Mouse (Mus musculus): Measurements from ENCODE around the gene Cdk15. TPM values are rescaled to one million over a fixed set of nuclear protein-coding genes. Genes with fewer than 3 reads are reported as not detected.

The Cdk15 gene
- total and polyA plus RNA-seq, 3 experiments = 0.04 TPM; not detected in 2

DNA sequence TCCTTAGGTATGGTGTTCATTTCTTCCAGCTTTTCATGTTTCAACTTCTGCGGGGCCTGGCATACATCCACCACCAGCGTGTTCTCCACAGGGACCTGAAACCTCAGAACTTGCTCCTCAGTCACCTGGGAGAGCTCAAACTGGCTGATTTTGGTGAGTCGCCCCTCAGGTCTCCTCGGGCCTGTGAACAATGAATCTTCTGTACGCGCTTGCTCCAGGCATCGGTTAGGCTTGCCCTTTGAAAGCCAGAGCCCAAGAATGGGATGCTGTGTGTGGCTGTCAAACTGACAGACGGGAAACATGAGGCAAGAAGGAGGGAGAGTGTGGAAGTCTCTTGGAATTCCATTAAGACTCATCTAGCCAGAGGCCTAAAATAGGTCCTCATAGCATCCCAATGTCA lies 31.0 kb downstream of the Cdk15 start:
- DNase-seq (ENCODE audit: low spot score) = no peak
- H3K36me3 ChIP-seq (replicated peaks) = no peaks in the 10 kb centered on the region
- no peak for TF ChIP-seq GATA1 (IDR thresholded peaks at IDR 0.05; ENCODE audit: borderline replicate concordance, low read length)
- no peak for TF ChIP-seq TAL1 (conservative IDR thresholded peaks at IDR 0.05; ENCODE audit: low read depth, low read length)
- TF ChIP-seq POLR2AphosphoS5 (IDR thresholded peaks at IDR 0.05; ENCODE audit: insufficient replicate concordance, low read depth, low read length) = no peak
- TF ChIP-seq CTCF (IDR thresholded peaks at IDR 0.05; ENCODE audit: low read depth, low read length) = no peak
- no peak for TF ChIP-seq GATA2 (IDR thresholded peaks at IDR 0.05; ENCODE audit: borderline replicate concordance, low read depth, low read length)
- H3K9me3 ChIP-seq (replicated peaks) = no peaks in the 10 kb centered on the region
- H3K27me3 ChIP-seq (ENCODE audit: insufficient read depth, low read length) = peaks cover 35% of the 10 kb centered on the region
- H3K4me3 ChIP-seq (ENCODE audit: low read depth, low read length) = no peak overlapping the region
- no peak for ATAC-seq (ENCODE audit: extremely low read depth, insufficient number of reproducible peaks, low FRiP score, poor library complexity, severe bottlenecking)
- H3K4me1 ChIP-seq (ENCODE audit: insufficient read depth, low read depth, low read length) = peaks cover 9% of the 10 kb centered on the region

- Histone ChIP-seq H3K9me3 (replicated peaks) (no peaks in the 10 kb centered on the region), H3K4me1 (ENCODE audit: insufficient read depth, low read depth, low read length) (peaks cover under 1% of the 10 kb centered on the region), H3K36me3 (replicated peaks) (no peaks in the 10 kb centered on the region), H3K27me3 (ENCODE audit: insufficient read depth, low read length) (peaks cover 35% of the 10 kb centered on the region), H3K4me3 (ENCODE audit: low read depth, low read length) (no peak overlapping the region)
- ATAC-seq (ENCODE audit: extremely low read depth, insufficient number of reproducible peaks, low FRiP score, poor library complexity, severe bottlenecking) (no peak), DNase-seq (ENCODE audit: low spot score) (no peak)
- no peak for TF ChIP-seq GATA2 (IDR thresholded peaks at IDR 0.05; ENCODE audit: borderline replicate concordance, low read depth, low read length)
- TF ChIP-seq CTCF (IDR thresholded peaks at IDR 0.05; ENCODE audit: low read depth, low read length) = no peak
- no peak for TF ChIP-seq POLR2AphosphoS5 (IDR thresholded peaks at IDR 0.05; ENCODE audit: insufficient replicate concordance, low read depth, low read length)
- TF ChIP-seq GATA1 (IDR thresholded peaks at IDR 0.05; ENCODE audit: borderline replicate concordance, low read length) = no peak
- no peak for TF ChIP-seq TAL1 (conservative IDR thresholded peaks at IDR 0.05; ENCODE audit: low read depth, low read length)
Observed at GRCm38 (mm10) chr1:59291652-59292051, 34.9 kb downstream of the Cdk15 start.

- no peaks in the 10 kb centered on the region for H3K9me3 ChIP-seq (replicated peaks)
- DNase-seq (ENCODE audit: low spot score) = no peak
- H3K4me1 ChIP-seq (ENCODE audit: insufficient read depth, low read depth, low read length) = peaks cover 3% of the 10 kb centered on the region
- H3K27me3 ChIP-seq (ENCODE audit: insufficient read depth, low read length) = peaks cover 47% of the 10 kb centered on the region
- H3K4me3 ChIP-seq (ENCODE audit: low read depth, low read length) = no peak overlapping the region
- H3K36me3 ChIP-seq (replicated peaks) = no peaks in the 10 kb centered on the region
- no peak for ATAC-seq (ENCODE audit: extremely low read depth, insufficient number of reproducible peaks, low FRiP score, poor library complexity, severe bottlenecking)
- TF ChIP-seq TAL1 (conservative IDR thresholded peaks at IDR 0.05; ENCODE audit: low read depth, low read length) (no peak), GATA2 (IDR thresholded peaks at IDR 0.05; ENCODE audit: borderline replicate concordance, low read depth, low read length) (no peak), CTCF (IDR thresholded peaks at IDR 0.05; ENCODE audit: low read depth, low read length) (no peak), GATA1 (IDR thresholded peaks at IDR 0.05; ENCODE audit: borderline replicate concordance, low read length) (no peak)
Observed at GRCm38 (mm10) chr1:59295769-59296168, 39.1 kb downstream of the Cdk15 start.

DNA sequence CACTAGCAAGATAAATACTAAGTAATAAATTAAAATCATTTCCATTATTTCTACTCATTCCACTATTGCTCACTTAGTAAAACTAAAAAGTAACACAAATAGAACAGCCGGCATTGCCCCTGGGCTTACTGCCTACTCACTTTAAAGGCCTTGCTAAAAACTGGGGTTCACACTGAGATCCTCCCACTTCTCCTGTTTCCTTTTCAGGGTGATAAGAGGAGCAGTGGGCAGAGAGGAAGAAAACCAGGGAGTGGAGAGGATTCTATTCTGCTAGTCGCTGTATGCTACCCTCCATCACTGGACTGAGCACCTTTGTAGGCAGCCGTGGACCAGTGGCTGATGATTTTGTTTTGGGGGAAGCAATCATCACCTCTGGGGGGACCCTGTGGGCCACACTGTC lies 40.5 kb downstream of the Cdk15 start:
- peaks cover 35% of the 10 kb centered on the region for H3K27me3 ChIP-seq (ENCODE audit: insufficient read depth, low read length)
- no peaks in the 10 kb centered on the region for H3K9me3 ChIP-seq (replicated peaks)
- no peak overlapping the region for H3K4me3 ChIP-seq (ENCODE audit: low read depth, low read length)
- TF ChIP-seq CTCF (IDR thresholded peaks at IDR 0.05; ENCODE audit: low read depth, low read length) (no peak), GATA1 (IDR thresholded peaks at IDR 0.05; ENCODE audit: borderline replicate concordance, low read length) (no peak), GATA2 (IDR thresholded peaks at IDR 0.05; ENCODE audit: borderline replicate concordance, low read depth, low read length) (no peak), POLR2AphosphoS5 (IDR thresholded peaks at IDR 0.05; ENCODE audit: insufficient replicate concordance, low read depth, low read length) (no peak), TAL1 (conservative IDR thresholded peaks at IDR 0.05; ENCODE audit: low read depth, low read length) (no peak)
- no peaks in the 10 kb centered on the region for H3K36me3 ChIP-seq (replicated peaks)
- no peak for ATAC-seq (ENCODE audit: extremely low read depth, insufficient number of reproducible peaks, low FRiP score, poor library complexity, severe bottlenecking)
- H3K4me1 ChIP-seq (ENCODE audit: insufficient read depth, low read depth, low read length) = peaks cover 3% of the 10 kb centered on the region
- DNase-seq (ENCODE audit: low spot score) = no peak

DNA sequence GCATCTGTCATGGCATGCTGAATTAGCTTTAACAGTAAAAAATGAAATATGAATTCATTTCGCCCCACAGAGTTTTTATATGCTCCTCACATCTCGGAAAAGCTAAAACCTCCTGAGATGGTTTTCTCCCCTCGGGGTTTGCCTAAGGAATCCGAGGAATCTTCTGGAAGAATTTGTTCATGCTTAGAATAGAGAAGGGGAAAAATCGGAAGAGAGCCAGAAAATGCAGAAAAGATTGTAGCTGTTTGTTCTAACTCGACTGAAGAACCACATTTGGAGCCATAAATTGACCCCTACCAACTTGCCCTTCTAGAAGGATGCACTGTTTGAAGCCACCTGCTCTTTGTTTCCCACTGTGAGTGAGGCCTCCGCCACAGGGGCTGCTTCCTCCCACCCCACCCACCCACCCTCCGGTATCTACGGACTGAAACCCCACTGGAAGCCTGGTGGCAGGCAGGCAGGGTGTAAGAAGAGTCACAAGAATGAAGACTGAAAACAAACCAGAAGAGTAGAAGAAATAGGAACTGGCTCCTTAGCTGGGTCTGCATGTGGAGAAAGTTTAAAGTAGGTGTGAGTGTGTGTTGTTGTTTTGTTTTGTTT lies 41.9 kb downstream of the Cdk15 start:
- Histone ChIP-seq H3K4me1 (ENCODE audit: insufficient read depth, low read depth, low read length) (peaks cover 6% of the 10 kb centered on the region), H3K9me3 (replicated peaks) (no peaks in the 10 kb centered on the region), H3K4me3 (ENCODE audit: low read depth, low read length) (no peak overlapping the region), H3K36me3 (replicated peaks) (no peaks in the 10 kb centered on the region), H3K27me3 (ENCODE audit: insufficient read depth, low read length) (peaks cover 40% of the 10 kb centered on the region)
- TF ChIP-seq POLR2AphosphoS5 (IDR thresholded peaks at IDR 0.05; ENCODE audit: insufficient replicate concordance, low read depth, low read length) (no peak), TAL1 (conservative IDR thresholded peaks at IDR 0.05; ENCODE audit: low read depth, low read length) (no peak), CTCF (IDR thresholded peaks at IDR 0.05; ENCODE audit: low read depth, low read length) (no peak), GATA2 (IDR thresholded peaks at IDR 0.05; ENCODE audit: borderline replicate concordance, low read depth, low read length) (no peak), GATA1 (IDR thresholded peaks at IDR 0.05; ENCODE audit: borderline replicate concordance, low read length) (no peak)
- DNase-seq (ENCODE audit: low spot score) (no peak), ATAC-seq (ENCODE audit: extremely low read depth, insufficient number of reproducible peaks, low FRiP score, poor library complexity, severe bottlenecking) (no peak)

DNA sequence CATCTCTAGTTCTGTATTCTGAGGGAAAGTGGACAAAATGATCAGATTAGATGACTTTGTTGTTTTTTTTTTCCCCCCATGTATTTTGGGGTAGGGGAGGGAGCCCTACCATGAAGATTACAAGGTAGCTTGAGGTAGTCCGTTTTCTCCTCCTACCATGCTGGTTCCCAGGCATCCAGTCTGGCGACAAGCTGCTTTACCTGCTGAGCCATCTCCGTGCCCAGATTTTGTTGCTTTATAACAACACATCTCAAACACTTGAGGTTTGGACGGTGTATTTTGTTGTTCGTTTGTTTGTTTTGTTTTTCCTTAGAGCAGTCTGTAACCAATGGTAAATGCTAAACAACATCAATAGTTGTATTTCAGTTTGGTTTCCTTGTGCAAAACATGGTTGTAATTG lies 50.6 kb downstream of the Cdk15 start:
- H3K36me3 ChIP-seq (replicated peaks) = no peaks in the 10 kb centered on the region
- no peak for TF ChIP-seq POLR2AphosphoS5 (IDR thresholded peaks at IDR 0.05; ENCODE audit: insufficient replicate concordance, low read depth, low read length)
- no peak for TF ChIP-seq GATA2 (IDR thresholded peaks at IDR 0.05; ENCODE audit: borderline replicate concordance, low read depth, low read length)
- no peak for TF ChIP-seq TAL1 (conservative IDR thresholded peaks at IDR 0.05; ENCODE audit: low read depth, low read length)
- no peak for TF ChIP-seq GATA1 (IDR thresholded peaks at IDR 0.05; ENCODE audit: borderline replicate concordance, low read length)
- TF ChIP-seq CTCF (IDR thresholded peaks at IDR 0.05; ENCODE audit: low read depth, low read length) = no peak
- H3K27me3 ChIP-seq (ENCODE audit: insufficient read depth, low read length) = peaks cover 33% of the 10 kb centered on the region
- no peak overlapping the region for H3K4me3 ChIP-seq (ENCODE audit: low read depth, low read length)
- H3K9me3 ChIP-seq (replicated peaks) = no peaks in the 10 kb centered on the region
- DNase-seq (ENCODE audit: low spot score) = no peak
- H3K4me1 ChIP-seq (ENCODE audit: insufficient read depth, low read depth, low read length) = peaks cover 3% of the 10 kb centered on the region; the same call in 1 of the 2 replicates
- no peak for ATAC-seq (ENCODE audit: extremely low read depth, insufficient number of reproducible peaks, low FRiP score, poor library complexity, severe bottlenecking)
